8 mouse cellular contexts compared by ENCODE assay signal in genomic region chr7:78577462-78578110, GRCm38 (mm10).
DNase-seq lines count a peak whose midpoint lies in the region; ATAC-seq and TF ChIP-seq lines count a peak whose summit lies in the region.

No protein-coding gene starts in this region.

- TF ChIP-seq CTCF in embryonic fibroblast, embryonic 13.5 days (IDR thresholded peaks at IDR 0.05; ENCODE audit: borderline replicate concordance, insufficient read depth, low read length), result no peak

- no peaks in the 10 kb centered on the region for H3K36me3 ChIP-seq in limb, embryonic 12.5 days

- WGBS in limb, embryonic 12.5 days, result under 1% methylated on average over 49 of the region's 49 CpGs

- H3K27me3 ChIP-seq in limb, embryonic 12.5 days, result peaks cover 97% of the 10 kb centered on the region

- peak; percentile 25 for DNase-seq in kidney, postnatal 10 days
- DNase-seq in kidney, adult 8-10 months, result no peak
- peak; percentile 59 for DNase-seq in retina, embryonic 14.5 days (ENCODE audit: low spot score)
- DNase-seq in layer of hippocampus, postnatal 25 days (ENCODE audit: extremely low spot score in 1 of 2, low spot score in 1 of 2), result no peak
- DNase-seq in ovary, postnatal 10 days (ENCODE audit: low spot score), result no peak

- peak overlapping the region; percentile 83 for H3K4me2 ChIP-seq in limb, embryonic 12.5 days

- H3K9ac ChIP-seq in limb, embryonic 12.5 days (replicated peaks), result no peak overlapping the region

- ATAC-seq in limb, embryonic 12.5 days (ENCODE audit: insufficient number of reproducible peaks, insufficient read depth, low FRiP score, low TSS enrichment, low read depth), result no peak

- H3K9me3 ChIP-seq in limb, embryonic 12.5 days, result no peaks in the 10 kb centered on the region

- H3K27ac ChIP-seq in brown adipose tissue, adult 24 weeks (replicated peaks; ENCODE audit: low read depth, low read length), result no peak overlapping the region
- no peak overlapping the region for H3K27ac ChIP-seq in embryonic fibroblast, embryonic 13.5 days (ENCODE audit: insufficient read depth, low read length)
- H3K27ac ChIP-seq in limb, embryonic 12.5 days, result no peak overlapping the region

- peaks cover 4% of the 10 kb centered on the region for H3K4me1 ChIP-seq in brown adipose tissue, adult 24 weeks (ENCODE audit: control insufficient read depth, insufficient read depth, insufficient read length, low read length)
- H3K4me1 ChIP-seq in embryonic fibroblast, embryonic 13.5 days (ENCODE audit: control insufficient read depth, insufficient read depth, low read length), result no peaks in the 10 kb centered on the region
- peaks cover 8% of the 10 kb centered on the region; the same call in 1 of the 2 replicates for H3K4me1 ChIP-seq in limb, embryonic 12.5 days (replicated peaks)

- H3K4me3 ChIP-seq in brown adipose tissue, adult 24 weeks (ENCODE audit: insufficient read depth, low read depth, low read length), result peak overlapping the region; percentile 79
- H3K4me3 ChIP-seq in embryonic fibroblast, embryonic 13.5 days (ENCODE audit: insufficient read depth, low read length), result peak overlapping the region; percentile 36; the same call in 1 of the 2 replicates
- H3K4me3 ChIP-seq in limb, embryonic 12.5 days (replicated peaks), result peak overlapping the region; percentile 43

- no peak for TF ChIP-seq POLR2A in embryonic fibroblast, embryonic 13.5 days (IDR thresholded peaks at IDR 0.05; ENCODE audit: low read depth, low read length)

Comparison
In these comparisons a context has a peak if more than half of its experiments do, and no peak if none do; other contexts are left out.
1. DNase-seq: peak in kidney, postnatal 10 days (single experiment) and retina, embryonic 14.5 days (single experiment); none in kidney, adult 8-10 months (0 of 2), layer of hippocampus, postnatal 25 days (0 of 2) and ovary, postnatal 10 days (single experiment).
2. Peak in every context shown above with its lines, with median percentiles within 50 percentile points of each other: H3K4me3 ChIP-seq.